Mouse (Mus musculus) hindbrain, embryonic 13.5 days (tissue): ENCODE measurements around the gene Rhbdf2. TPM values are rescaled to one million over a fixed set of nuclear protein-coding genes. Genes with fewer than 3 reads are reported as not detected.
"Not testable (repeated sequence)": the region's sequence is repeated elsewhere in the genome, so short reads cannot be mapped to it uniquely, and the experiment has no call there.

ENCODE experiments used
- ATAC-seq: fragments of 200-750 bp; cut with Nextera tagmentation; 2 replicates; pipeline ENCODE4 v1.8.0; 2017; ENCODE audit warnings: moderate TSS enrichment; ENCODE audit not compliant: low FRiP score
- H3K27ac ChIP-seq: fragments of 300-500 bp; sonication (generic); 2 replicates; pipeline ENCODE4 v1.5.1; 2015; ENCODE audit warnings: inconsistent platforms, mild to moderate bottlenecking, moderate library complexity
- H3K27me3 ChIP-seq: fragments of 300-500 bp; sonication (generic); 2 replicates; pipeline ENCODE4 v1.6.1; 2015; ENCODE audit warnings: mild to moderate bottlenecking, inconsistent platforms
- H3K36me3 ChIP-seq: fragments of 300-500 bp; sonication (generic); 2 replicates; pipeline ENCODE4 v1.6.1; 2015; ENCODE audit warnings: mild to moderate bottlenecking, inconsistent platforms
- H3K4me1 ChIP-seq: fragments of 300-500 bp; sonication (generic); replicated peaks from 2 replicates; pipeline ENCODE4 v1.6.1; 2015; ENCODE audit warnings: inconsistent platforms
- H3K4me2 ChIP-seq: fragments of 300-500 bp; sonication (generic); 2 replicates; pipeline ENCODE4 v1.6.1; 2015; ENCODE audit warnings: inconsistent platforms, mild to moderate bottlenecking, moderate library complexity
- H3K4me3 ChIP-seq: fragments of 300-500 bp; sonication (generic); 2 replicates; pipeline ENCODE4 v1.5.1; 2015; ENCODE audit warnings: mild to moderate bottlenecking, inconsistent platforms
- H3K9ac ChIP-seq: fragments of 300-500 bp; sonication (generic); 2 replicates; pipeline ENCODE4 v1.6.1; 2015; ENCODE audit warnings: mild to moderate bottlenecking, inconsistent platforms
- H3K9me3 ChIP-seq: fragments of 300-500 bp; sonication (generic); 2 replicates; pipeline ENCODE4 v1.6.1; 2016; ENCODE audit warnings: inconsistent platforms
- WGBS: fragments of 180-500 bp; shearing (Covaris S2); methylation state at CpG from one replicate; pipeline ENCODE4 v1.1.7; 2015; 5-methylcytosine and 5-hydroxymethylcytosine counted together
- polyA plus RNA-seq: library from polyadenylated mRNA; unstranded; fragments of >200 nt; fragmentation: Nextera tagmentation; extraction: Ambion mirVana; gene quantifications from 2 replicates; pipeline ENCODE4 v1.2.1, GENCODE M21; 2015

Gene Rhbdf2
- polyA plus RNA-seq, 1 experiment from 2014 or later, result 1.8 TPM

- H3K9ac ChIP-seq, H3K27ac ChIP-seq, ATAC-seq, H3K4me2 ChIP-seq, H3K27me3 ChIP-seq, H3K4me3 ChIP-seq, H3K36me3 ChIP-seq, H3K4me1 ChIP-seq, H3K9me3 ChIP-seq: not testable (repeated sequence)
- WGBS, result 69% methylated on average over 8 of the region's 8 CpGs
These were observed 9.8 kb upstream of the Rhbdf2 start for GRCm38 (mm10) chr11:116636607-116637006.

- ATAC-seq, result no peak
- H3K9me3 ChIP-seq, result no peaks in the 10 kb centered on the region
- H3K27me3 ChIP-seq, result no peaks in the 10 kb centered on the region
- no peak overlapping the region for H3K4me3 ChIP-seq
- 82% methylated on average over 10 of the region's 10 CpGs for WGBS
- H3K4me2 ChIP-seq, result no peak overlapping the region
- H3K27ac ChIP-seq, result no peak overlapping the region
- H3K9ac ChIP-seq, result no peak overlapping the region
- no peaks in the 10 kb centered on the region for H3K36me3 ChIP-seq
- no peaks in the 10 kb centered on the region for H3K4me1 ChIP-seq
These were observed 6.1 kb upstream of the Rhbdf2 start for GRCm38 (mm10) chr11:116632962-116633361.

GRCm38 (mm10) chr11:116630171-116630965 lies 3.5 kb upstream of the Rhbdf2 start:
- Histone ChIP-seq H3K36me3 (no peaks in the 10 kb centered on the region), H3K27ac (no peak overlapping the region), H3K9ac (peak overlapping the region; percentile 8; the same call in 1 of the 2 replicates), H3K4me2 (no peak overlapping the region), H3K4me1 (no peaks in the 10 kb centered on the region), H3K27me3 (peaks cover 2% of the 10 kb centered on the region), H3K9me3 (no peaks in the 10 kb centered on the region), H3K4me3 (no peak overlapping the region)
- ATAC-seq, result no peak
- 60% methylated on average over 12 of the region's 12 CpGs for WGBS

DNA sequence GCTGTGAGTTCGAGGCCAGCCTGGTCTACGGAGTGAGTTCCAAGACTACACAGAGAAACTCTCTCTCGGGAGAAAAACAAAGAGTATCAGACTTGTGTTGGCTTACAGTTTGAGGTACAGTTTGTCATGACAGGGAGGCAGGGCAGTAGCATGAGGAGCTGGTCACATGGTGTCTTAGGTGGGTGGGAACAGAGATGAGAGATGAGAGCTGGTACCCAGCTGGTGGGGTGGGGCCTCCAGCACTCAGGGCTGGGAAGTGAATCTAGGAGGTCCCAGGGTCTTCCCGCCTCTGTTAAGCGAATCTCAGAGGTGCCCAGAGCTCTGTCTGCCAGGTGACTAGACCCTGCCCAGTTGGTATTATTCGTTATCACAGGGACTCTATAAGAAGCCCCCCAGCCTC lies 2.7 kb upstream of the Rhbdf2 start:
- H3K9ac ChIP-seq, result no peak overlapping the region
- no peak for ATAC-seq
- H3K9me3 ChIP-seq, result no peaks in the 10 kb centered on the region
- 86% methylated on average over 6 of the region's 6 CpGs for whole genome bisulfite sequencing
- H3K27ac ChIP-seq, result no peak overlapping the region
- H3K36me3 ChIP-seq, result no peaks in the 10 kb centered on the region
- peaks cover 11% of the 10 kb centered on the region for H3K27me3 ChIP-seq
- peaks cover 3% of the 10 kb centered on the region; the same call in 1 of the 2 replicates for H3K4me1 ChIP-seq
- H3K4me2 ChIP-seq, result no peak overlapping the region
- no peak overlapping the region for H3K4me3 ChIP-seq

DNA sequence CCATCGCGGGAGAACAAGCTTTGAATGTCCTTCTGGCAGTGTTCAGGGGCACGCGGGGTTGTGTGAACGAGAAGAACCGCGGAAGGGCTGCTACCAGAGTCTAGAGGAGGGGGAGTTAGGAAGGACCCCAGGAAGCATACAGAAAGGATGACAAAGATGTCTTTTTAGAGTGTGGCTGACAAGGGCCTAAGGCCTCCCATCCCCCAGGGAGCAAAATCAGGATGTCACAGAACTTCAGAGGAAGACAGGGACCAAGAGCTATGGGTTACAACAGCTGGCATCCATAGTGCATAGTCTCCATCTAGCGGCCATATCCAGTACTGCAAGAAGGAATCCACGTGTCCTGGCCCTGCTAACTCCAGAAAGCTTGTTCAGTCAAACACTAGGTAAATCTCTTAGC lies 1.9 kb upstream of the Rhbdf2 start:
- Histone ChIP-seq H3K4me1 (peaks cover 11% of the 10 kb centered on the region), H3K27me3 (peaks cover 19% of the 10 kb centered on the region), H3K27ac (0 out of 2 replicates have a peak overlapping the region, but pooled peaks have one; percentile 8), H3K4me2 (no peak overlapping the region), H3K4me3 (no peak overlapping the region), H3K9ac (no peak overlapping the region), H3K36me3 (no peaks in the 10 kb centered on the region), H3K9me3 (no peaks in the 10 kb centered on the region)
- peak; percentile 61; the same call in 1 of the 2 replicates for ATAC-seq
- WGBS, result 58% methylated on average over 9 of the region's 9 CpGs

DNA sequence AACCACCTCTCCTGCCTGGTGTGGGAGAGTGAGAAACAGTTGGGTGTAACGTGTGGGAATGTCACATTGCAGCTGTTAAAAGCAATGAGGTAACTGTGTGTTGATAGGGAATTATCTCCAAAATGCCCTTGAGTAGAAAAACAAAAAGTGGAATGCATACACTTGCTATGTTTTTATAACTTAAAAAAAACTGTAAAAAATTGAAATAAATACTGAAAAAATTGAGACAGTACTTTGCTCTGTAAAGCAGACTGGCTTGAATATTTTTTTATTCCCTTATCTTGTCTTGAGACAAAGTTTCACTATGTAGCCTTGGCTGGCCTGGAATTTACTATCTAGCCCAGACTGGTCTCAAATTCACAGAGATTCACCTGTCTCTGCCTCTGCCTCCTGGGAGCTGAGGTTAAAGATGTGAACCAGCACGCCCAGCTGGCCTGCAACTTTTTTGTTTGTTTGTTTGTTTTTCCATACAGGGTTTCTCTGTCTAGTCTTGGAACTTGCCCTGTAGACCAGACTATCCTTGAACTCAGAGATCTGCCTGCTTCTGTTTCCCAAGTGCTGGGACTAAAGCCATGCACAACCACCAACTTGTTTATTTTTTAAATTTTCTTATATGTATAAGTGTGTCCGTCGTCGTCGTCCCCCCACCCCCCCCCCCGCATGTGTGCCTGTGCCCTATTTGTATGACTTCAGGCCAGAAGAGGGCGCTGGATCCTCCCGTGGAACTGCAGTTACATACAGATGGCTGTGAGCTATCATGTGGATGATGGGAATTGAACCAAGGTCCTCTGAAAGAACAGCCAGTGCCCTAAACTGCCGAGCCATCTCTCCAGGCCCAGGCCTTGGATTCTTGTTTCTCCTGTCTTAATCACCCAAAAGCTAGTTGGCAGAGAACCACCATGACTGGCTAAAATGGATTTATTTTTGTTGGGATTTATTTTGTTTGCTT lies 527 bp upstream of the Rhbdf2 start:
- H3K4me2 ChIP-seq, result no peak overlapping the region
- H3K4me1 ChIP-seq, result peaks cover 15% of the 10 kb centered on the region
- H3K27ac ChIP-seq, result no peak overlapping the region
- H3K9me3 ChIP-seq, result no peaks in the 10 kb centered on the region
- H3K36me3 ChIP-seq, result no peaks in the 10 kb centered on the region
- 38% methylated on average over 10 of the region's 10 CpGs for WGBS
- H3K27me3 ChIP-seq, result peaks cover 32% of the 10 kb centered on the region
- H3K9ac ChIP-seq, result no peak overlapping the region
- H3K4me3 ChIP-seq, result no peak overlapping the region
- ATAC-seq, result no peak

DNA sequence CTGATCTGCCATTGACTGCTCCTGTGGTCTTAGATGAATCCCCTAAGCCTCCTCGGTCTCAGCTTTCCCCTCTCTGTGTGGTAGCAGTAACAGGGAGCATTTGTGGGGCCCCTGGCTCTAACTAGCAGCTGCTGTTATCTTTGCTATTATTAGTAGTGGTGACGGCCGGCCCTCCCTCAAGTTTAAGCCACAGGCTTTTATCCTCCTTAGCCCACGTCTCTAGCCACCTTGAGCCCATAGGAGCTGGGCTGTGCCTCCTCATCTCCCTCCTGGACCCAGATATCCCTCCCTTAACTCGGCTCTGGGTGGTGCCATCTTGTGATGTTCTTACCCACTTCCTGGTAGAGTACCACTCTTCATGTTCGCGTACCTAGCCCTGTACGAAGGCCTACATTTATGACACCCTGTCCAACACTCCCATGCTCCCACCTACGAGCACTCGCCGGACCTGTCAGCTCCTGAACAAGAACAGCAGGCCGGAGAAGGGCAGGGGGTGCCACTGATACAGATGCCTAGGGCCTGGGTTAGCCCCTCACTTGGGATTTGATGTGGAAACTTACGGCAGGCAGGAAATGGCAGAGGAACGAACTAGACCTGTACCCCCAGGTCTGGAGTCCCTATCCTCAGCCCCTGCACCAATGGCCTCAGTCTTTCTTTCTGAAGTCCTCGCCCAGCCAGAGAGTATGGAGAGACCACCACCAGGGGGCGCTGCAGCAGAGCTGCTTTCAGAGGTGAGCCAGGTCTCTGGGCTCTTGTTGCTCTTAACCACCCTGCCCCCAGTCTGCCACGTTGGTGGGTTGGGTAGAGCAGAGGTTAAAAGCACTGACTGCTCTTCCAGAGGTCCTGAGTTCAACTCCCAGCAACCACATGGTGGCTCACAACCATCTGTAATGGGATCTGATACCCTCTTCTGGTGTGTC lies 1.5 kb downstream of the Rhbdf2 start:
- peaks cover 46% of the 10 kb centered on the region for H3K27me3 ChIP-seq
- H3K4me3 ChIP-seq, result no peak overlapping the region
- WGBS, result 77% methylated on average over 17 of the region's 17 CpGs
- no peak overlapping the region for H3K27ac ChIP-seq
- H3K9me3 ChIP-seq, result no peaks in the 10 kb centered on the region
- no peaks in the 10 kb centered on the region for H3K36me3 ChIP-seq
- peaks cover 30% of the 10 kb centered on the region for H3K4me1 ChIP-seq
- no peak overlapping the region for H3K9ac ChIP-seq
- no peak overlapping the region for H3K4me2 ChIP-seq
- no peak for ATAC-seq

DNA sequence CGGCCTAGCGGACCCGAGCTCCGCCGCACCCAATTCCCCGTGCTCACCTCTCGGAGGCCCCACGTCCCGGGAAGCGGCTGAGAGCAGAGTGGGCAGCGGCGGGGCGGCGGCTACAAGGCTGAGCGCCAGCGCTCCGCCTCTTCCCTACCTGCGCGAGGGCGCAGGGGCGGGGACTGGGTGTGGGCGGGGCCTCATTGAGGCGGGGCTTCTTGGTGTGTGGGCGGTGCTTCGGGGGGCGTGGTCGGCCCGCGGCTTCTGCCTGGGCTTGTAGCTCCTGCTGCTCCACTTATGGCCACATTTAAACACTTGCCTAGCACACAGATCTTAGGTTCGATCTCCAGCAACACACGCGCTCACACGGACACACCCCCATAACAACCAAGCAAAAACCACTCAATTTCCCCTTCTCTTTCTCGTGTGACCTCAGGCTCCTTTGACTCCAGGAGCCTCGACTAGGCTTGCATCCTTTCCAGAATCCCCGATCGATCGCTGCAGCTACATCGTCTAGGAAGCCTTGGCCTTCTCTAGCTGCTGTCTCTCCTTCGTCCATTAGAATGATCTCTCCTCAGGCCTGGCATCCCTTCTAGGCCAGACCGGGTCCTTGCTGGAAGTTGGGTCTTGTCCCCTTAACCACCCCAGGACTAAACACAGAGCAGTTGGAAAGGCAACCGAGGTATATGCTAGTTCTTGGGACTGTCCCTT lies 2.5 kb downstream of the Rhbdf2 start:
- WGBS, result 17% methylated on average over 33 of the region's 42 CpGs
- Histone ChIP-seq H3K9ac (peak overlapping the region; percentile 65), H3K4me3 (peak overlapping the region; percentile 48), H3K4me1 (peaks cover 41% of the 10 kb centered on the region), H3K36me3 (no peaks in the 10 kb centered on the region), H3K9me3 (no peaks in the 10 kb centered on the region), H3K27me3 (peaks cover 46% of the 10 kb centered on the region), H3K4me2 (peak overlapping the region; percentile 65), H3K27ac (no peak overlapping the region)
- no peak for ATAC-seq

GRCm38 (mm10) chr11:116623281-116624124 lies 3.3 kb downstream of the Rhbdf2 start:
- Histone ChIP-seq H3K27me3 (peaks cover 46% of the 10 kb centered on the region), H3K4me1 (peaks cover 46% of the 10 kb centered on the region), H3K9me3 (no peaks in the 10 kb centered on the region), H3K4me2 (peak overlapping the region; percentile 65), H3K36me3 (no peaks in the 10 kb centered on the region), H3K9ac (peak overlapping the region; percentile 65), H3K27ac (no peak overlapping the region), H3K4me3 (peak overlapping the region; percentile 48)
- WGBS, result 8% methylated on average over 40 of the region's 40 CpGs
- no peak for ATAC-seq

DNA sequence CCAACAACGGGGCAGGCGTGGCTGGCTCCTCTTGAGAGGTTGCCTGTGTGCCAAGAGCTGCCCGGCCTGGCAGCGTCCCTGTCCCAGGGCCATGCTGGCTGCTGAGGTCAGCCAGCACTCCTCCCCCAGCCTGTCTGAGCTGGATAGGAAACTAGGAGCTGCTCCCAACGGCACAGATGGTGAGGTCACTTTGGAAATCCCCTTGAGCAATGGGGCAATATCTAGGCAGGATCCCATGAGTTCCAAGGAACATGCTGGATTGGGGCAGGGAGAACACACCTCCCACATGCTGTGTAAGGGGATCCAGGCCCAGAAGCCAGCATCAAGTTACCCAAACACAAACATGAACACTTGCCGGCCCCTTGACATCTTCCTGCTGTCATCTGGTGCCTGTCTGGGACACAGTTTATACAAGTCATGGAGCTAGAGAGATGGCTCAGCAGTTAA lies 5.5 kb downstream of the Rhbdf2 start:
- no peak overlapping the region for H3K4me3 ChIP-seq
- ATAC-seq, result no peak
- 0 out of 2 replicates have a peak overlapping the region, but pooled peaks have one; percentile 19 for H3K9ac ChIP-seq
- H3K36me3 ChIP-seq, result no peaks in the 10 kb centered on the region
- 54% methylated on average over 6 of the region's 6 CpGs for WGBS
- no peak overlapping the region for H3K27ac ChIP-seq
- H3K4me1 ChIP-seq, result peaks cover 46% of the 10 kb centered on the region
- H3K9me3 ChIP-seq, result no peaks in the 10 kb centered on the region
- H3K4me2 ChIP-seq, result no peak overlapping the region
- H3K27me3 ChIP-seq, result peaks cover 49% of the 10 kb centered on the region
